Mouse (Mus musculus): ENCODE measurements at regions not wholly inside any gene's neighbourhood (a gene's known extent, or its start where the extent isn't known, plus 50 kb on each side); places are given as distances from the start of the nearest gene placed in this dataset.
"Not testable (repeated sequence)": the region's sequence is repeated elsewhere in the genome, so short reads cannot be mapped to it uniquely, and the experiment has no call there.

- DNase-seq (ENCODE audit: low spot score in 2 of 2), result no peak
Observed at GRCm38 (mm10) chr11:63211501-63211900, 82.7 kb downstream of the Pmp22 start.

DNA sequence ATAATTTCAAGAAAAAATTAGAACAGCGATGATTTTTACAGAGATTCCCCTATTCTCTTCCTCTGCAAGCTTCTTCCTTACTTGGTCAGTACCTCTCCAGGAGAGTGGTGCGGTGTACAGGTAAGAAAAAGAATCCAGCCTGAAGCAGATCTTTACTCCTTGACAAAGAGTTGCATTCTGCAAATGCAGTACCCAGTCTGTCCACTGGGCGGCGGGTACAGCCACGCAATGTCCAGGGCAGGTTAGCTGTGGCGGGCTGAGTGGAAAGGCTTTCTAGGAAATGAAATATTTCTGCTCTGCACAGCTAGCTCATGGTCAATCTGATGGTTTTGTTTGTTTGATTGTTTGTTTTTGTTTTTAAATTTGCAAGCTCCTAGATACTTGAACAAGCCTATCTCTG lies 84.3 kb downstream of the Pmp22 start:
- peak; percentile 20 to 38 for DNase-seq (ENCODE audit: low spot score in 2 of 2)

DNA sequence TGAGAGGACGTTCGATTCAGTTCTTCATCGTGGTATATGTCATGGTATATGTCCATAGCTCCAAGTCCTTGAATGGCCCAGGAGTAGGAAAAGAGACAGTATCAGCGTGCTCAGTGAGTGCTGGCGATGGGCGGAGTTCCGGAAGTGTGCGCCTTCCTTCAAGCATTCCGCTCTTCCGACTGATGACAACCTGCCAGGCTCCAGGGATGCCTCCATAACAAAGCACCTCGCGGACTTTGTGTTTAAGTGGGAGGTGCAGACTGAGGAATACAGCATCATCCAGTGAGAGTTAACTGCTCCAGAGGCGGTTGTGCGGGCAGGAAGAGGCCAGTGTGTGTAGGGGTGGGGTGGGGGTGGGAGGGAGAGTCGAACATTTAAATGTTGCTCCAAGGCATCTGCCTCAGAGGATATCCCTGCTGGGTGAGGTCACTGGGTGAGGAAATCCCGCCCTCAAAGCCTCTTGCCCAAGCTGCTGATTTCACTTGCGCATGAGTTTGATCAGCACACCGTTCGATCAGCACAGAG lies 85.2 kb downstream of the Pmp22 start:
- DNase-seq (ENCODE audit: low spot score in 2 of 2), result no peak

DNA sequence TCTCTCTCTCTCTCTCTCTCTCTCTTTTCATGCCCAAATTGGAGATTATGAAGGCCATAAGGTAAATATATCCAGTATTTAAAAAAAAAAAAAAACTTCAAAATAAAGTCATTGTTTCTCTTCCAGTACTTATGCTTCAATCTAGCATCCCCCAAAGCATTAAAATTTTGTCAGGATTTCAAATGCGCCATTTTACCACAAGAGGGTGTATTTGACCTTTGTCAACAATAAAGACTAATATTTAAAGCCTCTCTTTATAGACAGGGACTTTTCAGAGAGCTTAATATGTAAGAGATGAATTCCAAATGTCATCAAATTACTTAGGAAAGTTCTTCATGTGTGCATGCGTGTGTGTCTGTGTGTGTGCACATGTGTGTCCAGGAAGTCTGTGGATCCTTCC lies 87.2 kb downstream of the Pmp22 start:
- no peak for DNase-seq (ENCODE audit: low spot score in 2 of 2)

GRCm38 (mm10) chr11:63217049-63217448 lies 88.3 kb downstream of the Pmp22 start:
- no peak for DNase-seq (ENCODE audit: low spot score in 2 of 2)

- no peak for DNase-seq (ENCODE audit: low spot score in 2 of 2)
Observed at GRCm38 (mm10) chr11:63226471-63226870, 97.7 kb downstream of the Pmp22 start.

GRCm38 (mm10) chr11:63230786-63231185 lies 102.0 kb downstream of the Pmp22 start:
- DNase-seq (ENCODE audit: low spot score in 2 of 2), result no peak

DNA sequence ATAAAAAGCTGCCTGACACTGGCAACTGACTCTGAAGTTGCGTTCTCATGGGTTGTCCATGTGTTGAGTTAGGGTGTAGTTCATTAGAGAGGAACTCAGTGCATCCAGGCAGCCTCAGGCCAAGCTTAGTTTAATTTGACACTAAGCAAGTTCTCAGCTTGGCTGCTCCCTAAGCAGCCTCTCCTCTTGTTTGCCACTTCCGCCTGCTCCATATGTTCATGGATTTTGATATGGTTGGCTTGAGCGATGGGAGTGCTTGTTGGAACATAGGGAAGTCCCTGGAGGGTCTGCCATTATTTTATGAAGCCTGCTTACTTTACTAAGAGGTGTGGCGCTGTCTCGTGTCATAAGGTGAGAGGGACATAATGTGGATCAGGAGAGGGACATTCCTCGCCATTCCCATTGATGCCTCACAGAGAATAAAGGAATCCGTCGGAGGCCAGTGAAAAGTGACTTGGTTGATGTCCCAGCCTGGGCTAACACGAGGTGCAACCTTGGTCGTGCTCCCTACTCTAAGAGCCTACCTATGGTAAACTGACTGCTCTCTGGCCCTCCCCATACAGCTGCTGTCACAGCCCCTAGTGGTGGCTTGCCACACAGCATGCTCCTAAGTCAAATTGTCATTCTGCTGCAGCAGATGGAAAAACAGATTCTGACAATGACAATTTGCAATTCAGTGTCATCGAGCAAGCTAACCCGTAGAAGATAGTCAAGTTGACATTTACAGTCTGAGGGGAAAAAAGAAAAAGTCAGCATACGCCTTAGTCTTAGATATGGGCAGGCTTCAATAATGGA lies 104.6 kb downstream of the Pmp22 start:
- DNase-seq (ENCODE audit: low spot score in 2 of 2), result no peak

- no peak for DNase-seq (ENCODE audit: low spot score in 2 of 2)
Observed at GRCm38 (mm10) chr11:63234481-63234880, 105.7 kb downstream of the Pmp22 start.

DNA sequence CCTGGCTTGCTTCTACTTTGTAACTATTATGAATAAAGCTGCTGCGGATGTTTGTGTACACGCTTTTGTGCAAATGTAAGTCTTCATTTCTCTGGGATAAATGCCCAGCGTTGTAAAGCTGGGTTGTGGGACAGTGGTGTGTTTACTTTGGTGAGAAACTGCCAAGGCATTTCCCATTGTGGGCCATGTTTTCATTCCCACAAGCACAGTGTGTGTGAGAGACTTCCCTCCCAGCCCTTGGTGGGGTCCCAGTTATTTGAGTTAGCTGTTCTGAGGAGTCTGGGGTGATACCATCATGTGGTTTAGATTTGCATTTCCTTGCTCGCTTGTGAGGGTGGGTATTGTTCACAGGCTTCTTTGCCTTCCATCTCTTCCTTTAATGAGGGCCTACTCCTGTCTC lies 109.9 kb downstream of the Pmp22 start:
- DNase-seq (ENCODE audit: low spot score in 2 of 2), result no peak

DNA sequence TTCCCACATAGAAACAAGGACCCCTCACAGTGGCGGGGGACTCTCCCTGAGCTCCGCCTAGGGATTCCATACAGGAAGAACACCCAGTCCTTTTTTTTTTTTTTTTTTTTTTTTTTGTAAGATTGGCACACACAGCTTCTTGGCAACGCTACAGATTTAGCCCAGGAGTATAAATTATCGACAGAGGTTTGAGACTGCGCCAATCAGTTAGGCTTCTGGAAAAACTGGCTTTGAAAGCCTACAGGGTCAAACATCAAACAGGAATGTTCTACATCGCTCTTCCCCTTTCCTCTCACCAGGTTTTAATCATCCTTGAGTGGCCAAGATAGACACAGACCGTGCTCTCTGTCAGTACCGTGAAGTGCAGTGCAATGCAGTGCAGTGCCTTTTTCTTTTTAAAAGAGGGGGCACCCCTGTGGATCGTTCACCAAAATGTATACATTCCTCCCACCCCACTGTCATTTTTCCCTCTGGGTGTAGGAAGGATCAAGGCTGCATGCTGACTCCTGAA lies 115.2 kb downstream of the Pmp22 start:
- DNase-seq (ENCODE audit: low spot score in 2 of 2), result no peak

DNA sequence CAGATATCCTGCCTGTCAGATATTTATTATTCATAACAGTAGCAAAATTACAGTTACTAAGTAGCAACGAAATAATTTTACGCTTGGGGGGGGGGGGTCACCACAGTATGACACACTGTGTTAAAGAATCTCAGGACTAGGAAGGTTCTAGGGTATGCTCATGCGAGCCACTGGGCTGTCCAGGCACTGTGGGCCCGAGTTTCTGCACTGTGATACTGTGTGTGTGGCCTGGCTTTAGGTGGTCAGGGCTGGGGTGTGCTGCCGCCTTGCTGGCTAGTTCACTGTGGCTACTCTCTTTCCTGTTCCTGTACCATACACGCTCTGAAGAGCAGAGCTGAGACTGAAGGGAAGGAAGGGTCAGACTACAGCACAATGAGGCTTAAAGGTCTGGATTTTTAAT lies 116.3 kb downstream of the Pmp22 start:
- DNase-seq (ENCODE audit: low spot score in 2 of 2), result no peak

DNA sequence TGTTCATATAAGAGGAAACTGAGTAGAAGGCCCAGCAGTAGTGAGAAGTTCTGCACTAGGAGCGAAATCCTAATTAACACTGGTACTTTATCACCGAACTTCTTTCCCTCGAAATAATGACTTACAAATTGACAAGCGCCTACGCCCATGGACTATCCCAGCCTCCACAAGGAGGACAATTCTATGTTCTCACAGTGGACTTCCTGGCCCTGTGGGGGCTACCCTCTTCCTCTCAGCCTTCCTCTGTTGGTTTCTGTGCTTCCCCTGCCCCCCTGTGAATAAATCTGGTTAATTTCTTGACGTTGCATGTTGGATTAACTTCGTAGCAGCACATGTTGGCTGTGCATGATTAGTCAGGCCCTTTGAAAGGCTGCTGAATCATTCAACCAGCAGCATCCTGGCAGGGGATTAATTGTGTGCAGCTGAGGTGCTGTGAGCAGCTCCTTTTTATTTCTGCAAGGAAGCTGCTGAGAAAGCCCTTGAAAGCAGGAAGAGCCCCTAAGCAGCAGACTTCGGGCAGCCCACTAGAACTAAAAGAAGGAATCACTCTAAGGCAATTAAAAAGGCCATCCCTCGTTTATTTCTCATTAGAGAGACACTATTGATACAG lies 117.4 kb downstream of the Pmp22 start:
- no peak for DNase-seq (ENCODE audit: low spot score in 2 of 2)

DNA sequence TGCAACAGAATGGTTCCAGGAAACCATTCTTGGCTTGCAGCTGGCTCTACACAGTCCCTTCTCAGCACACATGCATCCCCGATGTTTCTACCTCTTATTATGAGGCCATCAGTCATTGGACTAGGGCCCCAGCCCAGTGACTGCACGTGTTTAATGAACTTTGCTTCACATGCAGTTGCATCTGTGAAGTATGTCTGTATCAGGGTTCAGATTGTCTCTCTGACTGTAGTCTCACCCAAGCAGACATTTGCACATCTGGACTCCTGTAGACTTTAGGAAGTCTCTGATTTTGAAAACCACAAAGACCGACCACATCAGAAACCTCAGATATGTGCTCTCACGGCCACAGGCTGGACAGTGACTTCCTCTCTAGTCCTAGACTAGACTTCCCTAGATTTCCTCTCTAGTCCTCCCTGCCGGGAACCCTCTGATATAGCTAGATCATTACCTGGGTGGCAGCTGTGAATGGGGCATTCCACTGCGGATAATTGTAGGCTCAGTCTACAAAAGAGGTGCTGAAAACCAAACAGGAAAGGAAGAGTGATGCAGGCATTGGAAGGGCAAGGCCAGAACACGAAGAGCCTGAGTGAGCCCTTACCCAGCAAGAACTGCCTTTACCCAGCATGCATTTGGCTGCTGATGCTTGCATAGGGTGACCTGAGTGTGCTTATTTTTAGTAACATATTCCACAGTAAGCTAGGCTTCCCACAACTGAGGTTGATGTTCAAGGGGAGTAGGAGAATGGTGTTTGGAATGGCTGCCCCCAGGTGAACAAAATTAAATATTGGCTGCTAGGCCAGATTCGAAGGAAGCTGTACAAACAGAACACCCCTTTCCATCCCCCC lies 123.5 kb downstream of the Pmp22 start:
- no peak for DNase-seq (ENCODE audit: low spot score in 2 of 2)

DNA sequence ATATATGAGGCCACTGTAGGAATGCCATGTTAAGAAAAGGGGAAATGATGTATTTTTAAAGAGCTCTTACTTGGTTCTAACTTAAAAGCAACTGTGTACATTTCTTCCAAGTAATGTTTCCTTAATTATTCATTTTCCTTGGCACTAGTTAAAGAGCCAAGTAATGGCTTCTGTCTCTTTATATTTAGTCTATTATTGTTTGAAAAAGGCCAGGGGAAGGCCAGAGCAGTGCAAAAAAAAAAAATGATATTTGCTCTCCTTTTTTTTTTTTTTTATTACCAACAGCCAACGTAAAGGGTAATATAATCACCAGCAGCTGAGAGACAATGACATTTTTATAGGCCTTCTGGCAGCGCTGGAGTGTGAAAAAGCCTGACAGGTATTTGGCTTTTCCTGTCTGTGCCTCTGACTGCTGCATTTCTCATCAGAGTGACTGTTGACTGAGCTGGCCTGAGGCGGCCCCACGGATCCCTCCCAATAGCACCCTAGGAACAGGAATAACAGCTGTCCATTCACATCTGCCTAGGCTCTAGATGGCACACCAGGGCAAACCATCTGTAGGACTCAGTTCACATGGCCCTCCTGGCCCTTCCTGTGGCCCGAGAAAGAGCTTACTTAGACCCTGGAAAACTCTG lies 124.3 kb downstream of the Pmp22 start:
- no peak for DNase-seq (ENCODE audit: low spot score in 2 of 2)

DNA sequence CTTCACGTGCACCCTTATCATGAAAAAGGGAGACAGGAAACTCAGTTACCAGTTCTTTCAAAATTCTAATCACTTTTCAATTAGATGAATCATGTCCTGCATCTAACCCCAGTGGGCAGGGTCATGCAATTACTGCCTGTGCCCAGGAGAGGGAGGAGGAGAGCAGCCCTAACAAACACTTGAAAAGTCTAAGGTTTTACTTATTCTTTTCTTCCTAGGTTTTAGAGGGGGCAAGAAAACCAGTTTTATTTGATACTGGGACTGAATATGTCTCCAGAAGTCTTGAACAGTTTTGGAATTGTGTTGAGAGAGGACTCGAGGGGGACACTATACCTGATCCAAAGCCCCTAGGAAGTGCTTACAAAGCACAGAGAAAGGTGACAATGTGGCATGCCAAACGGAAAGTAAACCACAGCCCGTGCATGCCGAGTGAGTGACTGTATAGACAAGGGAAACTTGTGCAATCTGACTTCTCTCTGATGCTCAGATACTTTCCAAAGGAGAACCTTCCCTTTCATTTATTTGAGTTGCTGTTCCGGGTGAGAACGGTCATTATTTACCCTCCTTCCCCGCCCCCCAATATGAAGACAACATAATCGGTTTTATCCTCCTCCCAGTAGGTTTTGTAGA lies 135.8 kb downstream of the Pmp22 start:
- no peak for DNase-seq (ENCODE audit: low spot score in 2 of 2)

DNA sequence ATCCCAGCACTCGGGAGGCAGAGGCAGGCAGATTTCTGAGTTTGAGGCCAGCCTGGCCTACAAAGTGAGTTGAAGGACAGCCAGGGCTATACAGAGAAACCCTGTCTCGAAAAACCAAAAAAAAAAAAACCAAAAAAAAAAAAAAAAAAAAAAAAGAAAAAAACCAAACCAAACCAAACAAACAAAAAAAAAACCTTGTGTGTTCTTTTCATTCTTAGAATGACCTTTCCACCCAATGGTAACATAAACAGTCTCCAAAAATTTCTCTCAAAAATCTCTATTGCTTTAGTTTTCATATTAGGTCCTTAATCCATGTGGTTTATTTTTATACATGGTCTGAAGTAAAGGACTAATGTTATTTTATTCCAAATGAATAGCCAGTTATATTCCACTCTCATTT lies 137.5 kb downstream of the Pmp22 start:
- not testable (repeated sequence) for DNase-seq (ENCODE audit: low spot score in 2 of 2)

- no peak for DNase-seq (ENCODE audit: low spot score in 2 of 2)
Observed at GRCm38 (mm10) chr11:63276641-63277040, 147.9 kb downstream of the Pmp22 start.

DNA sequence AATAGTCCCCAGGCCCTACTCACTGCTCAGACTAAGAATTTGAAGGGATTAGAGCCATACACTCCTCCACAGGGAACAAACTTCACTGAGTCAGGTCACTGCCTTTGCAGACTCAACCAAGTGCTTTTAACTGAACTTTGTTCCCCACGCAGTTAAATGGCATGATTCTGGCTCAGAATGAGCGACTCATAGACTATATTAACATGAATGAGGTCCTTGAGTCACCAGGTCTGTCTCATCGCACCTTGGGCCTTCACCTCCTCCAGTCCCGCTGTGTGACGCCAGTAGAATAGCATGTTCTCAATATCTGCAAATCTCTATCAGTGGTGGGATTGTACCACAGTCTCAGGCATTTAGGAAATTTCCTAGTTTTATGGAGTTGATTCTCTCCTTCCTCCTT lies 153.1 kb downstream of the Pmp22 start:
- DNase-seq (ENCODE audit: low spot score in 2 of 2), result no peak

DNA sequence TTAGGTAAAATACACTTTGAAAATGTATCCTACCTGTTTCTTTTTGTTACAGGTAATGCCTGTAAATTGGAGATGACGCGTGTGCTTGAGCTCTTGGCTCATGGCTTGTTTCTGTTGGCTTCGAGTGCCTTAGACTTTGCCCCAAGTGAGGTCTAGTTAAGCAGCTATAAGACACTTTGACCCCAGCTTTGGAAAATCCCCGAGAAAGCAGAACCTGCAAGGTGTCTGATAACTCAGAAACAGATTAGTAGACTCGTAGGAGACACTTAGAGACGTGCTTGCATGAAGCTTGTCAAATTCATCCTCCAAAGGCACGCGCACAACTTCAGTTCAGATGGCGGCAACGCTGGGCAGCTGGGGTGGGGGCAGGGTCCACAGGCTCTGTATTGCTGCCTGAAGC lies 153.8 kb downstream of the Pmp22 start:
- DNase-seq (ENCODE audit: low spot score in 2 of 2), result no peak

GRCm38 (mm10) chr11:63286026-63286425 lies 157.2 kb downstream of the Pmp22 start:
- no peak for DNase-seq (ENCODE audit: low spot score in 2 of 2)
